Mouse (Mus musculus) cerebellum, adult 9-11 months (tissue): ENCODE results near the gene Olfml3.

Source experiments
- DNase-seq: peaks from one replicate; pipeline ENCODE4 v3.0.0; 2022

Olfml3 gene

DNA sequence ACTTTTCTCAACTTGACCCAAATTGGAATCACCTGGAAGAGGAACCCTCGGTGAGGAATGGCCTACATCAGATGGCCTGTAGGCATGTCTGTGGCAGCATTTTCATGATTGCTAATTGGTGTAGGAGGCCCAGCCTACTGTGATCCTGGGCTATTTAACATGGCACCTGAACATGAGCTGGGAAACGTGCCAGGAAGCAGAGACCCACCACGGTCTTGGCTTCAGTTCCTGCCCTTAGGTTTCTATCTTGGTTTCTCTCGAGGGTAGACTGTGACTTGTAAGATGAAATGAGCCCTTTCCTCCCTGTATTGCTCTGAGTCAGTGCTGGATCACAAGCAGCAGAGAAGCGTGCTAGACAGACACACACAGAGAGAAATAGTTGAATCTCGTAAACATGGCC lies 33.1 kb downstream of the Olfml3 start:
- peak; percentile 20 for DNase-seq

- no peak for DNase-seq
These were observed 41.3 kb downstream of the Olfml3 start for GRCm38 (mm10) chr3:103696388-103696925.

GRCm38 (mm10) chr3:103695556-103695955 lies 42.2 kb downstream of the Olfml3 start:
- DNase-seq: no peak

GRCm38 (mm10) chr3:103690506-103690905 lies 47.3 kb downstream of the Olfml3 start:
- DNase-seq: no peak

DNA sequence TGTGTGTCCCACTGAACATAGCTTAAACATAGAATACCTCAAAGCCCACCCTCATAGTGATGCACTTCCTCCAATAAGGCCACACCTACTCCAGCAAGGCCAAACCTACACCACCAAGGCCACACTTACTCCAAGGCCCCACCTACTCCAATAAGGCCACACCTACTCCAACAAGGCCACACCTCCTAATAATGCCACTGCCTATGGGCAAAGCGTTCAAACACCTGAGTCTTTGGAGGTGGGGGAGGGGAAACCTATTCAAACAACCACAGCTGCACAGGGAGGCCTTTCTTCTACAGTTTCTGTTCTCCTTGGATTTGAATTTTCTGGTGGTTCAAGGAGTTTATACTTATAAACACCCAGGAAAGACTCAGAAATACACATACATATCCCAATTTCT lies 48.8 kb downstream of the Olfml3 start:
- no peak for DNase-seq

DNA sequence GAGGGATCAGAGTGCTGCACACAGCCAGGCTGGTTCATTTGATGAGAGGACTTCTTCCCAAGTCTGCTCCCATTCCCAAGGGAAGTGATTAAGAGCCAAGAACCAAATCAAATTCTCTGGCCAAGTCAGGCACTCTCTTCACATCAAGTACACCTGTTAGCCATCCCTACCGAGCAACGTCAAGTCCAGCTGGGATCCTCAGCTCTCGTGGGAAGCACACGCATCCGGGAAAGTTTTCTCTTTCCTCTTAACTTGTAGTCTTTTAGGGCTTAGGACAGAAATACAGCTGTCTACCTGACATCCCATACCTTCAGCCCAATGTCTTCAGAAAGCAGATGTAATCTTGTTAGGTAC lies 53.9 kb downstream of the Olfml3 start:
- no peak for DNase-seq

DNA sequence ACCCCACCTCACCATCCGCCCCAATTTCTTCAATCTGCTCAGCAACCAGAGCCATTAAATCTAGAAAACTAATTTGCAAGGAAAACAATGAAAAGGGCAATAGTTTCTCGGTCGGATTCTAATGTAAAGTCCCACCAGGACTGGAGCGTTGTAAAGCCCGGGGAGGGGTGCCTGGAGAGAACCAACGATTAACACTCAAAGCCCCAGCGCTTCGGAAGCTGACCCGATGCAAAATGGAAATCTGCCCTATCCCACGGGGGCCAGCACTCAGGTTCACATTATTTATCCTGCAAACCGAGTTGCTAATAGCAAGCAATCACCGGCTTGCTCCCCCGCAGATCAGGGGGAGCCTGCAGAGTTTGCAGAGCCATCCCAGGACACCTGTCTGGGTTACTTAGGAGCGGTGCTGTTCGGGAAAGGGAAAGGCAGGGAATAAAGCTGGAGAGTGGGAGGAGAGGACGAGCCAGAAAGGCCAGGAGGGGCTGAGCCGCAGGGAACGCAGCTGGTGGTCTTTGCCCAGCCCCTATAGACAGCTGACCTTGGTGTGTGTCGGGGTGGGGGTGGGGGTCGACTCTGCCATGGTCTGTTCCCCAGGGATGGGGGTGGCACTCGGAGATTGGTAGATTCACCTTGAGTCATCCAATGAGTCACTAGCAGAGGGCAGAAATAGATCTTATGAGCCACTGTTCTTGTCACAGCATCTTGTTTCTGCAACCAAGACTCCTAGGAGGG lies 54.4 kb downstream of the Olfml3 start:
- DNase-seq: no peak

DNA sequence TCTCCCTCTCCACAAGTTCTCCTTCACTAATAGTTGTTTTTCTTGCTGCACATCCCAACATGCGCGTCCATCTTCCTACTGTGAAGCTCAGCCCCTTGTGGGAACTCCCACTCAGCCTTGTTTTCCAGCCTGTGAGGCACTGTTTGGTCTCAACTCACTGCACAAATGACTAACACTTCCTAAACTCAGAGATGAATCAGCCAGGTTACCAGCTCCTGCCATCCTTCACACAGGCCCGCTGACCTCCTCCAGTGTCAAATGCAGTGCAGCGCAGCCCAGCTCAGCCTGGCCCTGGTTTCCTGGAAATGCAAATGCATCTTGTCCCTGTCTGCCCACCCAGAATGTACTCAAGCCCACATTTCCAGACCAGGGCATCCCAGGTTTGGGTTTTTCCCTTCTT lies 55.3 kb downstream of the Olfml3 start:
- DNase-seq: no peak

GRCm38 (mm10) chr3:103678811-103679210 lies 59.0 kb downstream of the Olfml3 start:
- DNase-seq: no peak

DNA sequence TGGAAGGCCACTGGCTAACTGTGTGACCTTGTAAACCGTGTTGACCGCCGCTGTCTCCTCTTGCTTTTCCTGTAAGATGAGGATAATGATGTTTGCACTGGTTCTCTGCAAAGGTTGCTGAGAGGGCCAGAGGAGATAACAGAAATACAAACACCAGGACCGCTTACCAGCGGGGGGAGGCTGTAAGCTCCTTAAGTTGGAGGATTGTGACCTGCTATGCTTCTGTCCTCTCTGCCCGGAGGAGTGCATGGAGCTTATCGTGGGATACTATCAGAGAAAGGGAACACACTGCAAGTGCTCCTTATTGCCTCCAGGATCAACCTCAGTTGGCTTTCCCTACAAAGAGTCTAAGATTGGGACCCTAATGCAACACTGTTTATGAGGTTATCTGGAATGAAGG lies 65.1 kb downstream of the Olfml3 start:
- no peak for DNase-seq
